Mouse (Mus musculus) E14TG2a.4 (cell line): ENCODE data around the gene Tcf23.

Experiments
- CTCF ChIP-seq: conservative IDR thresholded peaks from 2 replicates; pipeline ENCODE4 v1.5.1; 2014; ENCODE audit warnings: low read length
- NANOG ChIP-seq: IDR thresholded peaks from 2 replicates; pipeline ENCODE4 v1.6.1; 2014; ENCODE audit warnings: borderline replicate concordance, low read length, mixed read lengths
- POU5F1 ChIP-seq: IDR thresholded peaks from 2 replicates; pipeline ENCODE4 v1.6.1; 2014; ENCODE audit warnings: low read length, borderline replicate concordance

DNA sequence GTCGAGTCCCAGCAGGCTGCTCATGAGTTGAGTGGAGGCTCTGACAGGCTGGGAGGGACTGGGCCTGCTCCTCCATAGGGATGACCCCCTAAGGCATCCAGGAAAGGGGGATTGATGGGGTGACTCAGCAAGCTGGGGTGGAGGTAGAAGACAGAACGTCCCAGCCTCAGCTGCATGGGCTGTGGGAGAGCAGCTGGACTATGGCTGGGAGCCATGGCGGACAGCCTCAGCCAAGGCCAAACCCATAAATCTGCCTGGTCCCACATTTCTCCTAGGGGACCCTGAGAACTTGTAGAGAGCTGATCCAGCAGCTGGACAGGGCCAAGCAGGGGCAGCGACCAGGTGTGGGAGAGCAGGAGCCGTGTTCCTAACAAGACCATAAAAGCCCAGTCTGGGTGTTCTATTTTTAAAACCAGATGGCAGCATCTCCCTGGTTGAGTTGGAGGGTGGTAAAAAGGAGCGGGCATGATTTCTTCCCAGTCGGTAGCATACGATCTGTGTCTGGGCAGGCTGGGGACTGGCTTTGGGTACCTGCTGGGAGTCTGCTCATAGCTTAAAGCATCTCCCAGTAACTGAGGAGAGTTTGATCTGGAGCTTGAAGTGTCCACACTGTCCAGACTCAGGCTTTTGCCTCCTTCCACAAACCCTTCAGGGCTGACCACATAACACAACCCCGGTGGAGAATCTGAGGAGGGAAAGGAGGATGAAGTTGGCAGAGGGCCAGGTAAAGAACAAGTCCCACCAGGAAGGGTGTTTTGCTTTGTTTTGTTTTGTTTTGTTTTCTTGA is 6.6 kb downstream of the Tcf23 start:
- TF ChIP-seq CTCF: no peak
- no peak for TF ChIP-seq NANOG
- TF ChIP-seq POU5F1: no peak
